Mouse (Mus musculus) kidney, adult 9 months (tissue): ENCODE data around the gene Cd200r4.

Experiments used
- DNase-seq: peaks from one replicate; pipeline ENCODE4 v3.0.0; 2022

The Cd200r4 gene

GRCm38 (mm10) chr16:44877595-44877994, 66.1 kb downstream of the Cd200r4 start:
- no peak for DNase-seq
